Mouse (Mus musculus) large intestine, adult 2 months (tissue): ENCODE measurements around the gene Prkch. TPM values are rescaled to one million over a fixed set of nuclear protein-coding genes. Genes with fewer than 3 reads are reported as not detected.
A peak's percentile ranks its signal among the peaks of the same experiment; 100 is the strongest.

Experiments
- DNase-seq: peaks from one replicate; pipeline ENCODE4 v3.0.0-alpha.2; 2012; ENCODE audit warnings: low read depth, low spot score
- WGBS: fragments of 180-500 bp; shearing (Covaris S2); methylation state at CpG from one replicate; pipeline ENCODE4 v1.1.7; 2018; 5-methylcytosine and 5-hydroxymethylcytosine counted together
- polyA plus RNA-seq: library from polyadenylated mRNA; depleted of rRNA; stranded (reverse); fragments of >200 nt; gene quantifications from 2 replicates; pipeline ENCODE4 v1.2.3, GENCODE M21; 2012

The Prkch gene
- polyA plus RNA-seq, 1 experiment = 3.0 TPM

DNA sequence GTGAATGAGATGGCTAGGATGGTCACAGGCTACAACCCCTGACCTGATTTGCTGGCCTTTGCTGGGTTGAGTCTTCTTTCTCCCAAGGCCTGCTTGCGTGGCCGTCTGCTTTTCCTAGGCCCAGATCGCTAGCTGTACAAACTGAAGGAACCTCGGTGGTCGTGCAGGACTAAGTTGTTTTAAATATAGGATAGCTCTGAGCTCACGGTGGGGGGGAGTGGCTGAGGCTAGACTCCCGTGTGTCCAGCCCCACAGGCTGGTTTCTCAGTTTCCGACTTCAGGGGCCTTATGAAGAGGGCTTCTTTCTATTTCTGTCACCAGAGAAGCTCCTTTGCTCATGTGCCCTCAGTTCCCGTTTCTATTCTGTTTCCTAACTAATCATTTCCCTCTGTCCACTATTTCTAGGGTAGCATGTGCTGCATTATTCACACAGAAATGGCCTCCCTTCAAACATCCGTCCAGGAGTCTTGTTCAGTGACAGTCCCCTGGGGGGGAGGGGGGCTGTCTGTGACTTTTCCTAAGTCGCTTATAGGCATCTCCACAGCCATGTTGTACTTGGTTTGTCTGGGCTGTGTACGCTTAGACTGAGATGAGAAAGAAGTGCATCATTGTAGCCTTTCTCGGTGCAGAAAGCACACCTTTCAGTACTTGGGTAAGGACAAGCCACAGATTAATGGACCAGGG lies 22.9 kb downstream of the Prkch start:
- WGBS = 65% methylated on average over 13 of the region's 13 CpGs
- no peak for DNase-seq

DNA sequence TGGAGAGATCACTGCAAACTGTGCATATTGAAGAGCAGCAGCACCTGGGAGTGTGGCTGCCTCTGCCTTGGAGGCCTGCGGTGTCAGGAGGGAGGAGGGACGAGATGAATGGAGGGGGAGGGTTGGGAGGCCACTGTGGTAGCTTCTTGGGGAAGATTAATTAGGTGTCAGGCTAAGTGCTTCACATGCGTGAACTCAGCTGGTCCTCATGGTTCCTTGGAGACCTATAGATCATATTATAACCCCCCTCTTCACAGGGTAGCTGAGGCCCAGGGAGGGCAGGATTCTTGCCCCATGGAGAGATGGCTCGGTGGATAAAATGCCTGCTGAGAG lies 23.4 kb downstream of the Prkch start:
- no peak for DNase-seq
- WGBS = 58% methylated on average over 4 of the region's 4 CpGs

DNA sequence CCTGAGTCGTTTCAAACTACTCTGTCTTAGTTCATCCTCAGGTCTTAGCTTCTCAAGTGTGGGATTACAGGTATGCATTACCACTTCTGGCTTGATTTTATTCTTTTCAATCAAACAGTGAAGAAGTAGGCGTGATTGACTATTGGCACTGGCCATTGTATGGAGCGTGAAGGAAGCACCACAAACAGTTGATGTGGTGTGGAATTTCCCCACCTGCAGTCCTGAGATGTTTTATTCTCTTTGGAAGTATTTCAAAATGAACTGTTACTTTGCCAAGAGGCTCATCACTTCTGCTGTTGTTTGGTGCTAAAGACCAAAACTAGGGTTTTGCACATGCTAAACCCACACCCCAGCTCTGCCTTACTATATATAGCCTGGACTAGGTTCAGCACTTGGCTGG lies 24.7 kb downstream of the Prkch start:
- no peak for DNase-seq
- 60% methylated on average over 3 of the region's 3 CpGs for WGBS

DNA sequence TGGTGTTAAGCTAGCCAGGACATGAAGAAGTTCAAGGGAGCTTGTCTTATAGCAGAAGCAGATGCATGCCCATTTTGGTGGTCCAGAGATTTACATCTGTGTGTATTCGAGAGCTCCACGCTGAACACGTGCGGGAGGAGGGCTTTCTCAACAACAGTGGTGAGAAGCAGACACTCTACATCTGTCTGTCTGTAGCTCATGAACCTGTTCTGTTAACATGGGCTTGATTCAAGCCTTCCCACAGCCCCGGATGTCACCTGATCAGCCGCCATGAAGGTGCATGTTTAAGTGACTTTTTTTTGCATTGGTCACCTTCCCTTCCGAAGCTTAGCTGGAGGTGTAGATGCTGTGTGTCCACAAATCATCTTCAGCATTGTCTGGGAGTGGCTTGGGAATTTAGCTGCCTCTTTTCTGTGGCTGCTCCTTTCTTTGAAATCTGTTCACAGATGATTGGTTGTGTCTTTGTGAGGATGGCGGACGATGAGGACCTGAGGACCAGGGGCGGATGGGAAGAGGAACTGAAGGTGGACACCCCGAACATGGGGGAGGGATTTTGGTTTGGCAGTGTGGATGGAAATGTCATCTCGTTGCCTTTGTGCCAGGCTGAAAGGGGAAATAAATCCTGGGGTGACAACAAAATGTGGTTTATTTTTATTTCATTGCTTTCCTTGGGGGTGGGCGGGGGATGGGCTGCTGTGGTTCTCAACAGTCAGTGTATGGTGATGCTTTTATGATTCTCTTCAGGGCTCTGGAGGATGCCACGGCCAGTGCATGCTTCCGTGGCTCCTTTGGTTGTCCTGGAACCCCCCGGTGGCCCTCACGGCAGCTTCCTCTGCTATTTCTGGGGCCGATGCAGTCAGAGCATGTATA lies 25.3 kb downstream of the Prkch start:
- 74% methylated on average over 18 of the region's 18 CpGs for WGBS
- DNase-seq = no peak

DNA sequence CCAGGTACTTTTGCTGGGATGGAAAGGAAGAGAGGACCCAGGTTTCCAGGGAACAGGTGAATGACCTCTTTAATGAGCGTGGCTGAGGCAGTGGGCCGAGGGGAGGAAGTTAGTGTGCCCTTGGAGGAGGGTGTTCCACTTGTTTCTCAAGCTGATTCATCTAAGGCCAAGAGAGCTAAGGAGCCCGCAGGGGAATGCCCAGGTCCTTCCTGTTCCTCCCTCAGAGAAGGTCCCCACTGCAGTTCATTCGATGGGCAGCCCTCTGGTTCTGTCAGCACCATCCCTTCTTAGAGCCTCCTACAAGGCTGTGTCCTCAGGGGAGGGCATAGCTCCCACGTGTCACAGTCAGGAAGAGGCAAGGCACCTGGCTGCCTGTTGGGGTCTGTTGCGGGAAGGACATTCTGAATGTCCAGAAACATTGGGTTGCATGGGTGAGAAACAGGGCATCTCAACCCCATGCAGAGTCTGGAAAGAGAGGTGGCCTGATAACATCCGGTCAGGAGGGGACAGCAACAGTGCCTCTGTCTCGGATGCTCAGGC lies 26.3 kb downstream of the Prkch start:
- WGBS = 50% methylated on average over 8 of the region's 8 CpGs
- no peak for DNase-seq

DNA sequence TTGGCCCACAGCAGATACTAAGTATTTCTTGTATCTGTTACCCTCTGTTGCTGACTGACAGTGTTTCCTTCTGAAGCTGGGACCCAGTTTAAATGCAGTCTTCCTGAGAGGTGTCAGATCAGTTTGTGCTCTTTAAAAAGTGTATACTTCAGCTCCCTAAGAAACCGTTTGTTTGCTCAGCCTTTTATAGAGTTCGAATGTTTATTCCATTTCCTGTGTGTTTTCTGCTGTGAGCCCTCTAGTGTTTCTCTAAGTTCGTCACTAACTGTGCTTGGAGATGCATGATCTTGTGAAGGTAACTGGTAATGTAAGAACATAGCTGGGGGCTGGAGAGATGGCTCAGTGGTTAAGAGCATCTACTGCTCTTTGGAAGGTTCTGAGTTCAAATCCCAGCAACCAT lies 27.1 kb downstream of the Prkch start:
- WGBS = 32% methylated on average over 3 of the region's 3 CpGs
- DNase-seq = no peak

DNA sequence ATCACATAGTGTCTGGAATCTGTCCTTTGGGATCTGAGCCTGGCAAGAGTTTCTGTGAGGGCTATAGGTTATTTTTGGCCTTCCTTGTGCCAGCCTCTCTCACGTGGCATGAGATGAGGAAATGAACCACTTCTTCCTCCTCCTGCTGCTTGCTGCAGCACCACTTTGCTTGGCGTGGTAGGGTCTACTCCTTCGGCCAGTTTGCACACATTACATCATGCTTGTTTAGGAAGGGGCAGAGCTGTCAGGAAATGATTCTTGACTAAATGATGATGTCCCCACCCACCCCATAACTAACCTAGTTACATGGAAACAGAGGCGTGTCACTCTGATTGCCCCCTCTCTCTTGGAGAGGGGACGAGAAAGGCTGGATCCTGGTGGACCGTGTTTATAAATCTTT lies 28.6 kb downstream of the Prkch start:
- no peak for DNase-seq
- 18% methylated on average over 6 of the region's 6 CpGs for WGBS

DNA sequence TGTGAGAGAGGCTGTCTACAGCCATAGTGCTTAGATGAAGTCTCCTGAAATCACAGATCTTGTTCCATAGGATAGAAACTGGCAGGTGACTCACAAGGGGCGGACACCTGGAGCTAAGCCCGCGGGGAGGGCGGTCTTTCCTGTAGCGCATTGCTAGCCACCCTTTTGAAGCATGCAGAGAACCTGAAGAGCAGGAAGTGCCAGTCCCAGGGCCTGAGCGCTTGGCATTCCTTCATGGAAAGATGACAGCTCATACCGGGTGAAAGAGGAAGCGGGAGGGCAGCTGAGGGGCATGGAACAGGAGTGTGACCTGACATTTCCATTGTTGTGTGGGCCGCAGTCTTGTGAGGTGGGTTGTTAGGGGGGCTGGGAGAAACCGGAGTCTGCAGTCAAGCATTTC lies 33.1 kb downstream of the Prkch start:
- DNase-seq = peak; percentile 52
- 27% methylated on average over 10 of the region's 10 CpGs for WGBS

DNA sequence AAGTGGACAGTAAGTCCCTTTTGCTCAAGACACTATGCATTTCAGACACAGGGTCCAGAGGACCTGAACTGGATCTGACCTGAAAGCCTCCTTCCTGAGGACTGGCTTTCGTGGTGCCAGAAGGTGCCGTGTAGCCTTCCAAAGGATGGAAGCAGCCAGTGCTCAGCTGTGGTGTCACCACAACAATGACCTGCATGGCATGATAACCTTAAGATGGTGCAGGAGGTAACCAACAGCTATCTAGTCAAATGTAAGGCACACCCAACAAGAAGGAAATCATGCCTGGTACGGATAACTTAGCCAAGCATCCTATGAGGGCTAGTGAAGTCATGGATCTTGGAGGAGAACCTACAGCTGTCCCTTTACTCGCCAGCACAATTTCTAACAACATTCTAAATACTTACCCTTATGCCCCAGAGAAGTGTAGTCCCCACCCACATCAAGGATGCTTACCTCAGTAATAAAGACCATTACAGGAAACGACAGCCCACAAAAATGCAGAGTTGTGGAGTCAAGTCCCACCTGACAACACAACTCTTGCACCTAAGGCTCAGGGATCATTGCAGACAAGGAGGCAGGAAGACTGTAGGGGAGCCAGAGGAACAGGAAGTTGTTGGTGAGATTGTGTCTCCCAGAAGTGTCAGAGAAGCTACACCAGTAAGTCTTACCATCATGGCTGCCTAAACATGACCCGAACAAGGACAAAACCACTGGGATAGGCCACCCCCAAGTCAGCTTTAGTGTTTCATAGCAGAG lies 40.9 kb downstream of the Prkch start:
- DNase-seq = no peak
- WGBS = 83% methylated on average over 6 of the region's 6 CpGs

DNA sequence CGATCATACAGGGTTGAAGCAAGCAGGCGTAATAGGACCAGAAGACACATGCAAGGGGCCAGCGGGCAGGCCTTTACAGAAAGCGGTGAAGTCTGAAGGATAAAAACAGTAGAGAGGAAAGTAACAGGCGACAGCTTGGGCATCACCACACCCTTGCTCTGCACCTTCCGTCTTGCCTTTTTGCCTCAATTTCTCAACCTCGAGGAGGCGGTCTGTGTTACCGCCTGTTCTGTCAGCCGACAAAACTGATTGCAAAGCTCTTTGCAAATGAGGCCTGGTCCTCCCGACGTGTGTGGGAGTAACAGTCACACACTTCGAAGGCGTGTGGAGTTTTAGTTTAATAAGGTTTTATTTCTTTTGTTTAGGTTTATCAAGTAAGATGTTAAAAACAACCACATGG lies 43.3 kb downstream of the Prkch start:
- no peak for DNase-seq
- 91% methylated on average over 14 of the region's 14 CpGs for WGBS

DNA sequence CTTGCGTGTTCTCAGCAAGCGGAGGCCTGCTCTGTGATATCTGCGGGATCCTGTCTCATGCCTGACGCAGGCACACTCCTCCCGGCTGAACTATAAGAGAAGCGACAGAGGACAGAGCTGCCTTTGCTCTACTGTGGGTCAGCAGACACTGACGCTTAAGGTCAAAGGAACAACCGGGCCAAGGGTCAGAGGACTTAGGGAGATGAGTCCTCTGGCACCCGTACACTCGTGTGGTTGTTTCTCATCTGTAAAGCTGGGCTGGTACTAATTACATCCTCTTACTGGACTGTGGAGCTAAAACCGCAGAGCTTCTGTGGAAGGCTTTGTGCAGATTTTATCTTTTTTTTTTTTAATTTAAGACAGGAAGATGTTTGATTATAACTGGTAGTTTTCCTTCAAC lies 46.0 kb downstream of the Prkch start:
- 77% methylated on average over 11 of the region's 11 CpGs for WGBS
- DNase-seq = no peak

DNA sequence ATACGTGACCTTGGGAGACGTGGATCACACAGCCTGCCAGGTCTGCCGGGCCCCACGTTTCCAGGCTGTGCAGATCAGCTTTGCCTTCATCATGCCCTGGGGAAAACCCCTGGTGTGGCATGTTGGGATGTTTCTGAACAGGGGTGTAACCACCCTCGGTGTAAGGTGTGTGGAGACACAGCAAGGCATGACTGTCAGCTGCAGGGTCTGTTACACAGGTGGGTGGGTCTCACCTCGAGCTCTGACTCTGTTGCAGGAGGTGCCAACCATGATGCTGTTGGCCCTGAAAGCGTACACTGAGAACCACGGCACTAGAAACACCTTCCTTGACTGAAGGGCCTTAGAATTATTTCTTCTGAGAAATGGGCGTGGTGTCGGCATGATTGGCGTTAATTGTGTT lies 46.6 kb downstream of the Prkch start:
- 49% methylated on average over 11 of the region's 11 CpGs for WGBS
- no peak for DNase-seq

DNA sequence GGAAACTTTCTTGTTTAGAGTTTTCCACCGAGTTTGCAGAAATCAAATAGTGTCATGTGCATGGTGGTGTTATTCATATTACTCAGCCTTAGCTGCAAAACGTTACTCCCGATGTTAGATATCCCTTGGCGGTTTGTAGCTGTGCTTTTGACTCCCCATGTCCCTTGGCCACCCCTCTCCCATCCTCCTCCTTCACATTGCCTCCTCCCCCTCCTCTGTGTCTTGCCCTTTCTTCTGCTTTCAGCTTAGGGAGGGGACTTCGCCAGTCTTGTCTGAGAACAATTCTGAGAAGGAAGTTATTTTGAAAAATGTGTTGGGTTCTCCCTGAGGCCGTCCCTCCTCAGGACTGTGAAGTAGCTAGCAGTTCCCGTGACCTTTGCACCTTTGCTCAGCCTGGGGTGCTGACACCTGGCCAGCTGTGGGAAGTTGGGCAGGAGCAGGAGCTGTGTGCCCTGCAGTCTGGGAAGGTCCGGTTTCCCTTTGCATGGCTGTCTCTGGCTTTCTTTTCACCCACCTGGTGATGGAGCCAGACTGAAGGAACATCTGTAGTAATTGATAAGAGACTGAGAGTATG lies 48.2 kb downstream of the Prkch start:
- WGBS = 12% methylated on average over 8 of the region's 8 CpGs
- no peak for DNase-seq

DNA sequence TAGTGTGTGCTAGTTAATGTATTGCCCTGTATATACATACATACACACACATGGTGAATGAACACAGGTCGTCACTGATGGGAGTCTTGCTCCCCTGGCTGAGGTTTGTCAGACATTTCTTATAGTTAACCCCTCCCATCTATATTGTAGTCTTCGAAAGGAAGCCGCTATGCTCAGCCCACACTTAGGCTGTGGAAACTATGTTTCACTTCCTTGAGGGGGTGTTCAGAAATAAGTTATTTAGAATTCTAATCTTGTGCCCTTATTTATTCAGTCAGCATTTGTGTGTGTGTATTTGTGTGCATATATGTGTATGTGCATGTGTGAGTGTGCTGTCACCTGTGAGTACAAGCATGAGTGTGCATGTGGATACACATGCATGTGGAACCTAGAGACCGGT lies 49.1 kb downstream of the Prkch start:
- DNase-seq = no peak
- WGBS = 82% methylated on average over 4 of the region's 4 CpGs

DNA sequence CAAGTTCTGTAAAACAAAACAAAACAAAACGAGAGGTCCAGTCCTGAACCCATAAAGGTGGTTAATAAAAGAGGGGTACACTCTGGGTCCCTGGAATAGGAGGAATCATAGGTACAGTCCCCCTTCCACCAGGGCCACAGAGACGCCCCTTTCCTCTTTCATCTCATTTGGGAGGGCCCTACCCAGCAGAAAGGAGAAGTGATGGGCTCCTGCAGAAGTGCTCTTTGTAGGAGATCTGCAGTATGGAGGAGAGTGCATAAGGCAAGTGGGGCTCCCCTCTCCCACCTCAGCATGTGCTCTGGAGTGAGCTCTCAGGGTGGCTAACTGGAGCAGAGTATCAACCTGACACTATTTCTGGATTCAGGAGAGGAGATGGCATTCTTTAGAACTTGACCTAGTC lies 55.0 kb downstream of the Prkch start:
- no peak for DNase-seq
- 73% methylated on average over 2 of the region's 2 CpGs for WGBS

DNA sequence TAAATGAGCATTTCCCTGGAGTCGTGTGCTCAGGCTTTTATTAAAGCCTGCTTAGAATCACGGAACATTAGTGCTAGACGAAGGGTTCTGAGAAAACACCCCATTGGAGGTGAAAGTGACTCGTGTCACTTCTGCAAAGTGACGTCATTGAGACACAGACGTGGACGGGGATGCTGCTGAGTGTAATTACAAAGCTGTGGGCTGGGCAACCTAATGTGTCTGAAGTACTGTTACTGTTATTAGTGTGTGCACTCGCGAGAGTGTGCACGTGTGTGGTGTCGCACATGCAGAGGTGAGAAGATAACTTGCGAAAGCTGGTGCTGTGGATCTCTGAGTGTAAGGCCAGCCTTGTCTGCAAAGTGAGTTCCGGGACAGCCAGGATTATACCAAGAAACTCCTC lies 56.6 kb downstream of the Prkch start:
- DNase-seq = no peak
- WGBS = 82% methylated on average over 13 of the region's 13 CpGs

DNA sequence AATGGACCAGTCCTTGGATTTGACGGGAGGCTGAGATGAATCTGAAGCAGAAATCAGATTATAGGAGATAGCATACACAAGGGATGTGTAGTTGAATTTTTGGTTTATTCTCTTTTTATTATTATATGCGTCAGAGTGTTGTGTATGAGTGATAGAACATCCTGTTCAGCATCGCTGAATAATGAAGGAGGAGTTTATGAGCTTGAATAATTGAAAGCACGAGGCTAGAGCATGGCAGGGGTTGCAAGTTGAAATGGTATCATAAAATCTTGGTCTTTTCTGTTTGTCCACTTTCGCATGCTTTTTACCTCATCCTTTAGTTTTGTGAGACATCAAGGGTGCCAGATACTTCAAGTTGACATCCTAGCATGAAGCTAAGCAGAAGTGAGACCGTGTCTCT lies 60.6 kb downstream of the Prkch start:
- 77% methylated on average over 6 of the region's 6 CpGs for WGBS

DNA sequence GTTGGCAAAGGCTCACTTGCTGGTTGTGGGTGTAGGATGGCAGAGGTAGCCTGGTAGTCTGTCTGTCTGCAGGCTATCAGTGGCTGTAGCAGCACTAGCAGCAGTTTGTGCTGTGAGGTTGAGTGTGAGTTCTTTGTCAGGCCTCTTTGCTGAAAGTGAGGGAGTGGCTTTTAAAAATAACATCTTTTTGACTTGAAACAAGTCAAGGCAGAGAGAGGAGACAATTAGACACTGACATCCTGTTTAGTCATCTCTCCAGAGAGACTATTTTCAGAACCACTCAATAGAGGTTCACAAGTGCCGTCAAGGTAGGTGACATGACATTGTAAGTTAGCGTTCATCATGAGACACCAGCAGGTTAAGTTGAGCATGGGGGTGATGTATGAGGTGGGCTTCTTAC lies 63.1 kb downstream of the Prkch start:
- no peak for DNase-seq
- WGBS = 80% methylated on average over 2 of the region's 2 CpGs

More for the DNA sequence above, 60.6 kb downstream of the Prkch start:
- no peak for DNase-seq

DNA sequence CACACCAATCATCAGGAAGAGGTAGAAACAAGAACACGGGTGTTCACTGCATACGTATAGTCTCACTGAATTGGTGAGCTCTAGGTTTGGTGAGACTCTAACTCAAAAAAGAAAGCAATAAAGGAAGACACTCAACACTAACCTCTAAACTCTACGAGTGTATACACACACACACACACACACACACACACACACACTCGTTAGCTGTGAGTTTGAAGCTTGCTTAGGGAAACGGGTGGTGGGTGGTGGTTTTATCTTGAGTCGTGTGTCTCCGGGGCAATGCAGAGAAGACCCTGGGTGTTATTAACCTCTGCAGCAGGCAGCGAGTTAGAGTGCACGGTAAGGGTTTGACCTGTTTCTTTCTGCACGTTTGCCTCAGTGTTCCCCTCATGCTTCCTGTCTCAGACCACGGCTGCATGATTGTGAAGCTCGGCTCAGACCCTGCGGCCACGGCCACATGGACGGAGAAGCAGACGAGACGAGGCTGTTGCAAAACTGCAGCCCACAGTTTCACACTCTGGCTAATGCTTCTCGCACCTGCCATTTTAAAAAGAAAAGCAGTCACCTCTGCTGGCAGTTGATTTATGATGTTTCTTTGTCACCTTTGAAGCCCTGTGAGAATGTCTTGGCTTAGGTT lies 72.1 kb downstream of the Prkch start:
- no peak for DNase-seq
- WGBS = 52% methylated on average over 18 of the region's 18 CpGs

DNA sequence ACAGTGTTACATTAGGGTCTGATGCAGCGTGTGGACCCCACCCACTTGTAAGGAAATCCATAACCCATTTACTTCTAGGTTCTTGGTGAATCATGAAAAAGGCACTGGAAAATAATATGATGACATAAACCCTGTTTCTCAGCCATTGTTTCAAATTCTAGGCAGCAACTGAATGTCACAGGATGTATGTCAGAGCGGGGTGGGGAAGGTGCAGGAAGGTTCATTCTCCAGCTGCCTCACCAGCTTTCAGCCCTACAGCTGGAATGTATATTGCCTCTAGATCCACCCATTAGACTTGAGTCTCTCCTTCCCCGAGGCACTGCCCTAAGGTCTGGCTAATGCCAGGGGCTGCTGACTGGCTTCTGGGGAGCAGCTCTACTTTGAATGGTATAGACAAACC lies 78.8 kb downstream of the Prkch start:
- 53% methylated on average over 3 of the region's 3 CpGs for WGBS
- no peak for DNase-seq
